Mouse (Mus musculus) thymus, adult 2 months (tissue): ENCODE results near the gene Nomo1. TPM values are rescaled to one million over a fixed set of nuclear protein-coding genes. Genes with fewer than 3 reads are reported as not detected.

Experiments
- DNase-seq: peaks from one replicate; pipeline ENCODE4 v3.0.0; 2021
- H3K27ac ChIP-seq: fragments of 200-500 bp; 2 replicates; pipeline ENCODE4 v1.5.1; 2012; ENCODE audit warnings: low read length, control low read depth; ENCODE audit not compliant: control insufficient read depth, insufficient read depth
- H3K27me3 ChIP-seq: fragments of 200-500 bp; 2 replicates; pipeline ENCODE4 v1.6.1; 2012; ENCODE audit warnings: mild to moderate bottlenecking, low read length, moderate library complexity, mixed read lengths; ENCODE audit not compliant: control insufficient read depth, insufficient read depth
- H3K36me3 ChIP-seq: fragments of 200-500 bp; 2 replicates; pipeline ENCODE4 v1.6.1; 2012; ENCODE audit warnings: mild to moderate bottlenecking, low read length, moderate library complexity; ENCODE audit not compliant: control insufficient read depth, insufficient read depth
- H3K4me1 ChIP-seq: fragments of 200-500 bp; replicated peaks from 2 replicates; pipeline ENCODE4 v1.6.1; 2012; ENCODE audit warnings: low read length; ENCODE audit not compliant: control insufficient read depth, insufficient read depth
- H3K4me3 ChIP-seq: fragments of 200-500 bp; 2 replicates; pipeline ENCODE4 v1.5.1; 2012; ENCODE audit warnings: mild to moderate bottlenecking, low read length, control low read depth, moderate library complexity; ENCODE audit not compliant: control insufficient read depth, insufficient read depth
- CTCF ChIP-seq: fragments of 200-500 bp; IDR thresholded peaks from 2 replicates; pipeline ENCODE4 v1.5.1; 2012; ENCODE audit warnings: mild to moderate bottlenecking, control low read depth, low read length, moderate library complexity, borderline replicate concordance; ENCODE audit not compliant: control insufficient read depth, poor library complexity, insufficient read depth; ENCODE audit errors: extremely low read depth
- POLR2A ChIP-seq: fragments of 200-500 bp; IDR thresholded peaks from 2 replicates; pipeline ENCODE4 v1.6.1; 2012; ENCODE audit warnings: mild to moderate bottlenecking, low read length, control low read depth, moderate library complexity; ENCODE audit not compliant: control insufficient read depth, poor library complexity, insufficient read depth; ENCODE audit errors: extremely low read depth
- WGBS: fragments of 180-500 bp; shearing (Covaris S2); methylation state at CpG from one replicate; pipeline ENCODE4 v1.1.7; 2018; 5-methylcytosine and 5-hydroxymethylcytosine counted together
- polyA plus RNA-seq: library from polyadenylated mRNA; depleted of rRNA; stranded (reverse); fragments of >200 nt; gene quantifications from 2 replicates; pipeline ENCODE4 v1.2.3, GENCODE M21; 2012

Gene Nomo1
- polyA plus RNA-seq, 1 experiment, result 37.4 TPM

DNA sequence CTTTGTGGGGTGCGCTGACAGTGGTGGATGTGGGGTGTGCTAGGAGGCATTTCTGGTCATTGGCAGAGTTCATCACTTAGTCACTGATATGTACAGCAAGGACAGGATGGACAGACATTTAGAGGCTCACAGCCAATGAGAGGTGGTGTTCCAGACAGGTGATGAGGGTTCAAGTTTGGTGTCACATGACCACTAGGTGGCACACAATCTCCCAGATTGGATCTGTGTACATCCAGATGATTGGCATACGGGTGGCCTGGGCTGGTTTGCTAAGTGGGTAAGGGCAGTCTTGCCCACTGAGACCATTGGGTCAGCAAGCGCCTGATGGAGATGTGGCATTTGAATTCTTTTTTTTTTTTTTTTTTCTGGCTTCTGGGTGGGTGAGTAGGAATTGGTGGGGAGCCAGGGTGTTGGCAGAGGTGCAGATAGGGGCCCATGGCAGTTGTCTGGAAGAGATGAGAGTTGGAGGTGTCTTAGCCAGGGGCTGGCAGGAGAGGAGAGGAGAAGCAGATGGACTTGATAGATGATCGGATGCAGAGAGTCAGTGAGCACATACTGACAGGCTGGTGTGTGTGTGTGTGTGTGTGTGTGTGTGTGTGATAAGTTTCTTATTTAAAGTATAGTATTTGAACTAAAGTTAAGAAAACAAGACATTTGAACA is 18.8 kb downstream of the Nomo1 start:
- H3K27me3 ChIP-seq, result no peaks in the 10 kb centered on the region
- H3K4me1 ChIP-seq, result peaks cover 9% of the 10 kb centered on the region
- TF ChIP-seq CTCF (peak; percentile 30; the same call in 1 of the 2 replicates), POLR2A (no peak)
- DNase-seq, result peak; percentile 36
- H3K27ac ChIP-seq, result no peak overlapping the region
- 90% methylated on average over 4 of the region's 4 CpGs for WGBS
- H3K4me3 ChIP-seq, result no peak overlapping the region
- H3K36me3 ChIP-seq, result peaks cover 3% of the 10 kb centered on the region; the same call in 1 of the 2 replicates

DNA sequence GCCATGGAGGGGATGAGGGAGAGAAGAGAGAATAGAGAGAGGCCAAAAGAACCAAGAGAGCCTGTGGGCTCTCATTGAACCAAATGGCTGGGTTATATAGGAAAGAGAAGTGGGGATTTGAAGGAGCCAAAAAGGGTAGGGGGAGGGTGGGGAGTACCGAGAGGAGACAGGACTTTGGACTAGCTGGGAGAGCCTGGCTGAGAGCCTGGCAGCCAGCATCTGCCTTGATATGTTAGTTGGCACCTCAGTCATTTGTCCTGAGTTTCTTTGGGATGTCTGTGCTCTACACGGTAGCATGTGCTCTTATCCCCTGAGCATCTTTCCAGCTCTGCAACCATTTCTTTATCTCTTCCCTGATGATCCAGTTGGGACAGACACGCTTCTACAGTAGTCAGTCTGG is 20.1 kb downstream of the Nomo1 start:
- peaks cover 3% of the 10 kb centered on the region; the same call in 1 of the 2 replicates for H3K36me3 ChIP-seq
- no peak for DNase-seq
- TF ChIP-seq CTCF (no peak), POLR2A (no peak)
- H3K4me1 ChIP-seq, result peaks cover 19% of the 10 kb centered on the region
- H3K4me3 ChIP-seq, result no peak overlapping the region
- no peaks in the 10 kb centered on the region for H3K27me3 ChIP-seq
- 98% methylated on average over 3 of the region's 3 CpGs for WGBS
- no peak overlapping the region for H3K27ac ChIP-seq

DNA sequence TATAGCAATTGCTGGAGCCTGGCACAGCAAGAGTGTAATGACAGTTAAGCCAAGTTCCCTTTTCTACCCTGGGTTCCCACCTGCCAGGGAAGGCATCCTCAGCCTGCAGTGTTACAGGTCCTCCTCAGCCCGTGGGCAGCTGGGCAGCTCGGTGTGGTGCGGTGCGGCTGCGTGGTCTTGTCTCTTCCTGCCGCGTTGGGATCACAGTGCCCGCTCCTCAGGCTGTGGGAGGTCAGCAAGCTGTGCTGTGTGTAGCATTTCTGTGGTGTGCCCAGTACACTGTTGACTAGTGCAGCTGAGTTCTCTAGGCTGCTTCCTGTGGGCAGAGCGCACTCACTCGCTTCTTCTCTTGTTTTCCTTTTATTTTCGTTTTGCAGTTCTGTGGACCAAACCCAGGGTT is 25.4 kb downstream of the Nomo1 start:
- Histone ChIP-seq H3K27ac (peak overlapping the region; percentile 63), H3K36me3 (no peaks in the 10 kb centered on the region), H3K27me3 (no peaks in the 10 kb centered on the region), H3K4me1 (peaks cover 26% of the 10 kb centered on the region), H3K4me3 (peak overlapping the region; percentile 75)
- peak; percentile 41 for DNase-seq
- TF ChIP-seq CTCF (no peak), POLR2A (no peak)
- 9% methylated on average over 11 of the region's 11 CpGs for WGBS

DNA sequence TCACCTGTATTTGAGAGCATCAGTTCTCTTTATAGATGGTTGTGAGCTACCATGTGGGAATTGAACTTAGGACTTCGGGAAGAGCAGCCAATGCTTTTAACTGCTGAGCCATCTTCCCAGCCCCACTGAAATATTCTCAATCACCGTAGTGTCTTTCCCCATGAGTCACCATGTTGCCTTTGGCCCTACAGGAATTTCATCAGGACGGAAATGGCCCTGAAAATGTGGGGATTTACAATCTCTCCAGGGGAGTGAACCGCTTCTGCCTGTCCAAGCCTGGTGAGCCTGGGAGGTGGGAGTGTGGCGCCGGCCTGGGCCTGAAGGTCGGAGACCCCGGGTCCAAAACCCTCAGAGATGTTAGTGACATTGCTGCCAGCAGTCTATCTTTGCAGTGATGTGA is 27.2 kb downstream of the Nomo1 start:
- no peaks in the 10 kb centered on the region for H3K27me3 ChIP-seq
- no peak for DNase-seq
- H3K4me3 ChIP-seq, result no peak overlapping the region
- H3K36me3 ChIP-seq, result no peaks in the 10 kb centered on the region
- H3K27ac ChIP-seq, result no peak overlapping the region
- H3K4me1 ChIP-seq, result peaks cover 26% of the 10 kb centered on the region
- 98% methylated on average over 8 of the region's 8 CpGs for WGBS
- no peak for TF ChIP-seq POLR2A
- TF ChIP-seq CTCF, result no peak

DNA sequence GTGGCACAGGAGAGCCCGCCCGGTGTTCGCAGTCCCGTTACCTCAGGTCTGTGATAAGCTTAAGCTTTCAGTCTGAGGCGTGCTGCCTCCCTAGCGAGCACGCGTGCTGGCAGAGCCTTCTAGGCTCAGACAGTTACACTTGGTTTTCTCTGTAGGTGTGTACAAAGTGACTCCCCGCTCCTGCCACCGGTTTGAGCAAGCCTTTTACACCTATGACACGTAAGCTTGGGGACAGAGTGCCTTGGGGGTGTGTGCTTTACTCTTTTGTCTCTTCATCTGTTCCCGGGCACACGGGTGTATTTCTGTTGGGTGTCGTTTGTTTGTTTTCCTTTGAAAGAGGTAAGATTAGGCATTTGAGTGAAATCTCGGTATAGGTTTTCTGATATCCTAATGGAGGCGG is 28.1 kb downstream of the Nomo1 start:
- H3K36me3 ChIP-seq, result no peaks in the 10 kb centered on the region; the same call in 1 of the 2 replicates
- H3K4me3 ChIP-seq, result no peak overlapping the region
- no peak for DNase-seq
- WGBS, result 98% methylated on average over 16 of the region's 16 CpGs
- TF ChIP-seq POLR2A (no peak), CTCF (no peak)
- no peak overlapping the region for H3K27ac ChIP-seq
- H3K4me1 ChIP-seq, result peaks cover 24% of the 10 kb centered on the region
- H3K27me3 ChIP-seq, result no peaks in the 10 kb centered on the region

DNA sequence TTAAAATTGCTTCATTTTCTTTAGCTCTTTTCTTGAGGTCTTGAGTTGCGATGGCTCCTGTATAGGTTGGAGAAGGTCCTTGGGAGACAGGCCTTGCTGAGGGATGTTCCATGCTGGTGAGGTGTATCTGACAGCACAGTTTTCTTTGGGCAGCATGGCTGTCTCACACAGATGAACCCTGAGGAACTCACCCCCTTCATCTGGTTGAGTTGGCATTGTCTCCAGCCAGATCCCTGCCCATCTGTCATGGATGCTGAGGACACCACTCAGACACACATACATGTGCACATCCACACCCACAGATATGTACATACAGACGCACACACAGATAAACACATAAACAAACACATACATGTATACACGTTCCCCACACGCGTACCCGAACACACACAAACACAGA is 29.8 kb downstream of the Nomo1 start:
- Histone ChIP-seq H3K27me3 (no peaks in the 10 kb centered on the region), H3K36me3 (peaks cover 2% of the 10 kb centered on the region), H3K4me1 (peaks cover 7% of the 10 kb centered on the region), H3K27ac (no peak overlapping the region), H3K4me3 (no peak overlapping the region)
- DNase-seq, result no peak
- TF ChIP-seq POLR2A (no peak), CTCF (no peak)
- WGBS, result 98% methylated on average over 6 of the region's 6 CpGs
